In genomic region chr13:41458709-41459108, GRCm38 (mm10) we compare ENCODE assay signal across 13 mouse cellular contexts.
"Had no signal": no experiment of that assay in that cellular context is flagged by ENCODE, and none has a peak within 500 bp of the region (broad histone marks: within the 10 kb centered on the region; RNA-seq: fewer than 3 reads in every experiment).

No protein-coding gene starts in this region.

- H3K4me2 ChIP-seq: kidney, embryonic 15.5 days; limb, embryonic 15.5 days; liver, embryonic 13.5 days; neural tube, embryonic 15.5 days had no signal

- H3K9ac ChIP-seq: kidney, embryonic 15.5 days; limb, embryonic 15.5 days; liver, embryonic 13.5 days; neural tube, embryonic 15.5 days had no signal

- H3K4me1 ChIP-seq: liver, embryonic 13.5 days had no signal

- H3K9me3 ChIP-seq: kidney, embryonic 15.5 days; limb, embryonic 15.5 days; liver, embryonic 13.5 days; midbrain, embryonic 10.5 days; neural tube, embryonic 15.5 days had no signal

- DNase-seq: kidney, adult 2 months; kidney, postnatal 14 days; liver, embryonic 13.5 days; lung, postnatal 4 days; midbrain, embryonic 14.5 days; right cerebral cortex, adult 18-20 months; thymus, postnatal 4 days had no signal

- H3K36me3 ChIP-seq: kidney, embryonic 15.5 days; limb, embryonic 15.5 days; liver, embryonic 13.5 days; midbrain, embryonic 10.5 days; neural tube, embryonic 15.5 days had no signal

- H3K27ac ChIP-seq: left cerebral cortex, adult 2 months; limb, embryonic 15.5 days; liver, embryonic 13.5 days; midbrain, embryonic 10.5 days; neural tube, embryonic 15.5 days had no signal

- H3K27me3 ChIP-seq: kidney, embryonic 15.5 days; limb, embryonic 15.5 days; liver, embryonic 13.5 days; neural tube, embryonic 15.5 days had no signal

- H3K4me3 ChIP-seq: kidney, embryonic 15.5 days; left cerebral cortex, adult 2 months; limb, embryonic 15.5 days; liver, embryonic 13.5 days; midbrain, embryonic 10.5 days; myocyte; neural tube, embryonic 15.5 days had no signal
